Comparison of ENCODE assay signal across 28 mouse cellular contexts in genomic region chr3:135487803-135488202, GRCm38 (mm10). TPM values are rescaled to one million over a fixed set of nuclear protein-coding genes. Genes with fewer than 3 reads are reported as not detected.
"Had no signal": no experiment of that assay in that cellular context is flagged by ENCODE, and none has a peak within 500 bp of the region (broad histone marks: within the 10 kb centered on the region; RNA-seq: fewer than 3 reads in every experiment).

No protein-coding gene starts in this region.

- H3K27me3 ChIP-seq: embryonic facial prominence, embryonic 15.5 days; forebrain, embryonic 12.5 days; forebrain, embryonic 13.5 days; forebrain, embryonic 15.5 days had no signal

- H3K4me3 ChIP-seq: embryonic facial prominence, embryonic 10.5 days; embryonic facial prominence, embryonic 12.5 days; embryonic facial prominence, embryonic 13.5 days; embryonic facial prominence, embryonic 15.5 days; erythroblast, embryonic 14.5 days; forebrain, embryonic 10.5 days; forebrain, embryonic 12.5 days; forebrain, embryonic 13.5 days; forebrain, embryonic 15.5 days; gastrocnemius, adult 2 months; heart, adult 2 months had no signal

- H3K9ac ChIP-seq: embryonic facial prominence, embryonic 12.5 days; embryonic facial prominence, embryonic 13.5 days; embryonic facial prominence, embryonic 15.5 days; forebrain, embryonic 12.5 days; forebrain, embryonic 13.5 days; forebrain, embryonic 15.5 days; forebrain, postnatal 0 days had no signal

- DNase-seq: cerebellum, adult 8-10 months; cerebellum, adult 9-10 months; cerebellum, adult 9-11 months; cerebellum, postnatal 10 days; cerebellum, postnatal 14 days; cerebellum, postnatal 25 days; cerebellum, postnatal 36 days; embryo, embryonic 11 days; forebrain, postnatal 0 days; gastrocnemius, adult 2 months; gastrocnemius, postnatal 10 days; gastrocnemius, postnatal 14 days; gastrocnemius, postnatal 25 days; gastrocnemius, postnatal 36 days; heart, adult 11 months; heart, adult 18-20 months; heart, adult 2 months had no signal

- H3K4me2 ChIP-seq: embryonic facial prominence, embryonic 12.5 days; embryonic facial prominence, embryonic 13.5 days; embryonic facial prominence, embryonic 15.5 days; forebrain, embryonic 12.5 days; forebrain, embryonic 13.5 days; forebrain, embryonic 15.5 days had no signal

- H3K4me1 ChIP-seq: embryonic facial prominence, embryonic 12.5 days had no signal

- H3K36me3 ChIP-seq: embryonic facial prominence, embryonic 10.5 days; embryonic facial prominence, embryonic 12.5 days; embryonic facial prominence, embryonic 13.5 days; embryonic facial prominence, embryonic 15.5 days; forebrain, embryonic 10.5 days; forebrain, embryonic 12.5 days; forebrain, embryonic 15.5 days had no signal

- ATAC-seq: forebrain, embryonic 13.5 days; forebrain, embryonic 14.5 days; forebrain, embryonic 15.5 days; forebrain, embryonic 16.5 days; forebrain, postnatal 0 days had no signal

- H3K9me3 ChIP-seq: embryonic facial prominence, embryonic 10.5 days; embryonic facial prominence, embryonic 12.5 days; embryonic facial prominence, embryonic 13.5 days; embryonic facial prominence, embryonic 15.5 days; forebrain, embryonic 10.5 days; forebrain, embryonic 12.5 days; forebrain, embryonic 13.5 days; forebrain, embryonic 15.5 days had no signal

- H3K27ac ChIP-seq: embryonic facial prominence, embryonic 10.5 days; embryonic facial prominence, embryonic 12.5 days; embryonic facial prominence, embryonic 13.5 days; embryonic facial prominence, embryonic 15.5 days; forebrain, embryonic 10.5 days; forebrain, embryonic 12.5 days; forebrain, embryonic 13.5 days; forebrain, embryonic 15.5 days; gastrocnemius, adult 2 months; heart, adult 2 months had no signal

RNA-seq across cellular contexts. Expression of gene Manba, which starts 2.4 kb away (rescaled TPM):
- polyA plus RNA-seq: erythroblast, embryonic 14.5 days had no signal
